Comparison of ENCODE assay signal across 9 mouse cellular contexts in genomic region chr2:5636801-5637742, GRCm38 (mm10).
A peak's percentile ranks its signal among the peaks of the same experiment; 100 is the strongest.
DNase-seq lines count a peak whose midpoint lies in the region; ATAC-seq and TF ChIP-seq lines count a peak whose summit lies in the region.
"Had no signal": no experiment of that assay in that cellular context is flagged by ENCODE, and none has a peak within 500 bp of the region (broad histone marks: within the 10 kb centered on the region; RNA-seq: fewer than 3 reads in every experiment).

No protein-coding gene starts in this region.

- peak; percentile 37; the same call in 1 of the 2 replicates for ATAC-seq in hindbrain, embryonic 14.5 days (ENCODE audit: low FRiP score)
- ATAC-seq in hindbrain, embryonic 13.5 days (ENCODE audit: low FRiP score), result no peak

- H3K27me3 ChIP-seq in hindbrain, embryonic 14.5 days (ENCODE audit: control insufficient read depth, insufficient read depth, low read length), result no peaks in the 10 kb centered on the region
- no peaks in the 10 kb centered on the region for H3K27me3 ChIP-seq in hindbrain, embryonic 13.5 days
- H3K27me3 ChIP-seq: liver, embryonic 15.5 days had no signal

- H3K4me1 ChIP-seq in hindbrain, embryonic 14.5 days (replicated peaks; ENCODE audit: control insufficient read depth, insufficient read depth, low read length), result no peaks in the 10 kb centered on the region
- 0 out of 2 replicates have a peak, but pooled peaks cover 3% of the 10 kb centered on the region for H3K4me1 ChIP-seq in hindbrain, embryonic 13.5 days (replicated peaks)
- peaks cover 12% of the 10 kb centered on the region for H3K4me1 ChIP-seq in cortical plate, adult 2 months (ENCODE audit: control insufficient read depth, insufficient read depth, low read length)

- no peak for TF ChIP-seq CTCF in cortical plate, adult 2 months (IDR thresholded peaks at IDR 0.05; ENCODE audit: extremely low read depth, insufficient read depth, low read length)

- H3K9ac ChIP-seq in hindbrain, embryonic 14.5 days, result no peak overlapping the region
- H3K9ac ChIP-seq in hindbrain, embryonic 13.5 days, result no peak overlapping the region
- H3K9ac ChIP-seq: liver, embryonic 15.5 days had no signal

- no peak for TF ChIP-seq POLR2A in cortical plate, adult 2 months (IDR thresholded peaks at IDR 0.05; ENCODE audit: extremely low read depth, insufficient read depth, low read length)

- H3K4me2 ChIP-seq in hindbrain, embryonic 14.5 days (replicated peaks), result no peak overlapping the region
- no peak overlapping the region for H3K4me2 ChIP-seq in hindbrain, embryonic 13.5 days
- H3K4me2 ChIP-seq: liver, embryonic 15.5 days had no signal

- H3K4me3 ChIP-seq in hindbrain, embryonic 14.5 days (replicated peaks; ENCODE audit: low read length), result no peak overlapping the region
- H3K4me3 ChIP-seq in hindbrain, embryonic 13.5 days, result no peak overlapping the region
- H3K4me3 ChIP-seq in cortical plate, adult 2 months (ENCODE audit: insufficient read depth, low read length), result no peak overlapping the region
- H3K4me3 ChIP-seq: liver, embryonic 15.5 days had no signal

- 82% methylated on average over 14 of the region's 14 CpGs for WGBS in hindbrain, embryonic 14.5 days
- WGBS in hindbrain, embryonic 13.5 days, result 85% methylated on average over 14 of the region's 14 CpGs

- no peak for DNase-seq in hindbrain, embryonic 14.5 days (ENCODE audit: low spot score)
- peak; percentile 80 for DNase-seq in adrenal gland, adult 2 months
- peak; percentile 25 to 83 for DNase-seq in left cerebral cortex, adult 8-10 months (ENCODE audit: low spot score in 2 of 2)
- no peak for DNase-seq in natural killer cell, adult 2 months (ENCODE audit: low spot score in 2 of 2)
- DNase-seq in urinary bladder, postnatal 4 days (ENCODE audit: low spot score in 2 of 2), result no peak
- DNase-seq in spleen, adult 18-20 months, result no peak

- H3K9me3 ChIP-seq in hindbrain, embryonic 14.5 days (ENCODE audit: control insufficient read depth, low read length), result no peaks in the 10 kb centered on the region
- H3K9me3 ChIP-seq in hindbrain, embryonic 13.5 days, result no peaks in the 10 kb centered on the region
- H3K9me3 ChIP-seq: liver, embryonic 15.5 days had no signal

- no peak overlapping the region for H3K27ac ChIP-seq in hindbrain, embryonic 14.5 days
- no peak overlapping the region for H3K27ac ChIP-seq in hindbrain, embryonic 13.5 days
- H3K27ac ChIP-seq in cortical plate, adult 2 months (ENCODE audit: insufficient read depth, low read length), result peak overlapping the region; percentile 8; the same call in 1 of the 2 replicates
- H3K27ac ChIP-seq: liver, embryonic 15.5 days had no signal

- H3K36me3 ChIP-seq in hindbrain, embryonic 14.5 days (replicated peaks; ENCODE audit: control insufficient read depth, insufficient read depth), result no peaks in the 10 kb centered on the region
- H3K36me3 ChIP-seq in hindbrain, embryonic 13.5 days, result no peaks in the 10 kb centered on the region
- H3K36me3 ChIP-seq: liver, embryonic 15.5 days had no signal

Comparison
In these comparisons a context has a peak if more than half of its experiments do, and no peak if none do; other contexts are left out.
1. DNase-seq: peak in adrenal gland, adult 2 months (single experiment) and left cerebral cortex, adult 8-10 months (2 of 2); none in hindbrain, embryonic 14.5 days (single experiment), natural killer cell, adult 2 months (0 of 2), urinary bladder, postnatal 4 days (0 of 2) and spleen, adult 18-20 months (0 of 2).